Mouse (Mus musculus) olfactory bulb, adult 2 months (tissue): Measurements from ENCODE around the gene Tpcn1.

Experiments used
- CTCF ChIP-seq: fragments of 200-500 bp; IDR thresholded peaks from 2 replicates; pipeline ENCODE4 v1.5.1; 2012; ENCODE audit warnings: low read depth, mild to moderate bottlenecking, low read length, moderate library complexity; ENCODE audit not compliant: insufficient read depth
- POLR2A ChIP-seq: fragments of 200-500 bp; IDR thresholded peaks from 2 replicates; pipeline ENCODE4 v1.6.1; 2012; ENCODE audit warnings: mild to moderate bottlenecking, low read depth, low read length, moderate library complexity; ENCODE audit not compliant: insufficient read depth

DNA sequence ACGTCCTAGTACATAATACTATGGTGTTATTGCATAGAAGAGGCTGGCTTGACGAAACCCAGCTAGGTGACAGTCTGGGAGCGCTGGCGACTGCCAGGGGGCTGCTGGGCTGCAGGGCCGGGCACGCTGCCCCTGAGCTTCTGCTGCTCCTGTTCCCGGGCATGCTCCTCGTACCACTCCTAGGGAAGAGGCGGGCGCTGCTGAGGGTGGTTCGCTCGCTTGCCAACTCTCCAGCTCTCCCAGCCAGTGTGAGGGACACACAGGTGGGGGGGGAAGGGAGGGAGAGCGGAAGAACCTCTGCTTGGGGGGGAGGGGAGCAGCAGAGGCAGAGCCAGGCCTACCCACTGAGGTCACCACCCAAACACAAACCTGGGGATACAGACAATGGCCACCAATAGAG is 52.4 kb downstream of the Tpcn1 start:
- no peak for TF ChIP-seq POLR2A
- no peak for TF ChIP-seq CTCF
